In the genomic region with DNA sequence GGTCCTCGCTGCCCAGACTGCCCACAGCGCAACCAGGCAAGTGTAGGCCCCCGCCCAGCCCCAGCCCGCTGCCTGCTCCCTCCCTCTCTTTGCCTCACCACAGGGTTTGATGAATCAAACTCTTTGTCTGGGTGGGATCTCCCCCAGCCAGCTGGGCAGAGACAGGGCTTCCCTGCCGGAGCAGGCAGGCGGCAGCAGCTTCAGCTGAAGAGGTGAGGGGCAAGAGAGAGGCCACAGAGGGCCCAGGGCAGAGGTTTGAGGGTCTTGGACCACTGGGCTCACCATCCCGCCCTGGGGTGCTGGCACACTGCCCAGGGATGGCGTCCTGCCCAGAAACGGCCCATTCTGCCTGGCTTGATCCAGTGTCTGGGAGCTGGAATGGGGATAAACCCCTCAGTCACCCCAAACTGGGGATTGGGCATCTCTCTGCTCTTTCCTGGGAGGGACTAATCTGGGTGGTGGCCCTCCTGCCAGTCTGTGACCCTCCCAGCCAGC, we compare ENCODE assay signal across 9 mouse cellular contexts. TPM values are rescaled to one million over a fixed set of nuclear protein-coding genes. Genes with fewer than 3 reads are reported as not detected.
DNase-seq lines count a peak whose midpoint lies in the region; ATAC-seq and TF ChIP-seq lines count a peak whose summit lies in the region.
"Had no signal": no experiment of that assay in that cellular context is flagged by ENCODE, and none has a peak within 500 bp of the region (broad histone marks: within the 10 kb centered on the region; RNA-seq: fewer than 3 reads in every experiment).

No protein-coding gene starts in this region.

- H3K4me1 ChIP-seq in heart, embryonic 12.5 days (replicated peaks) = peaks cover 59% of the 10 kb centered on the region
- peaks cover 87% of the 10 kb centered on the region for H3K4me1 ChIP-seq in kidney, embryonic 15.5 days
- peaks cover 67% of the 10 kb centered on the region for H3K4me1 ChIP-seq in limb, embryonic 10.5 days
- peaks cover 44% of the 10 kb centered on the region for H3K4me1 ChIP-seq in olfactory bulb, adult 2 months (ENCODE audit: control insufficient read depth, insufficient read depth, low read length)

- ATAC-seq in heart, embryonic 12.5 days (ENCODE audit: insufficient number of reproducible peaks, low FRiP score) = no peak
- ATAC-seq in kidney, embryonic 15.5 days (replicated peaks; ENCODE audit: low FRiP score) = no peak

- no peaks in the 10 kb centered on the region for H3K9me3 ChIP-seq in heart, embryonic 12.5 days (replicated peaks)
- H3K9me3 ChIP-seq in kidney, embryonic 15.5 days (replicated peaks) = no peaks in the 10 kb centered on the region
- no peaks in the 10 kb centered on the region for H3K9me3 ChIP-seq in limb, embryonic 10.5 days (replicated peaks)

- H3K27me3 ChIP-seq in heart, embryonic 12.5 days (replicated peaks) = peaks cover 96% of the 10 kb centered on the region
- H3K27me3 ChIP-seq in kidney, embryonic 15.5 days = peaks cover 97% of the 10 kb centered on the region
- H3K27me3 ChIP-seq in limb, embryonic 10.5 days (ENCODE audit: low read depth, poor library complexity, severe bottlenecking) = peaks cover 100% of the 10 kb centered on the region

- 0 out of 2 replicates have a peak overlapping the region, but pooled peaks have one; percentile 6 for H3K9ac ChIP-seq in heart, embryonic 12.5 days
- H3K9ac ChIP-seq in kidney, embryonic 15.5 days = 0 out of 2 replicates have a peak overlapping the region, but pooled peaks have one; percentile 37

- peak; percentile 69 for DNase-seq in gastrocnemius, postnatal 10 days
- no peak for DNase-seq in gastrocnemius, adult 8-10 months (ENCODE audit: low spot score in 2 of 2)
- DNase-seq in cerebellum, postnatal 10 days = peak; percentile 89 to 92
- no peak for DNase-seq in limb, embryonic 10.5 days (ENCODE audit: low spot score)
- no peak for DNase-seq in thymus, postnatal 36 days

- no peak overlapping the region for H3K4me3 ChIP-seq in heart, embryonic 12.5 days
- peak overlapping the region; percentile 18 for H3K4me3 ChIP-seq in kidney, embryonic 15.5 days (replicated peaks)
- H3K4me3 ChIP-seq in limb, embryonic 10.5 days = peak overlapping the region; percentile 11; the same call in 1 of the 2 replicates
- no peak overlapping the region for H3K4me3 ChIP-seq in olfactory bulb, adult 2 months (ENCODE audit: insufficient read depth, low read depth, low read length)
- H3K4me3 ChIP-seq: erythroblast, embryonic 14.5 days had no signal

- H3K27ac ChIP-seq in heart, embryonic 12.5 days (ENCODE audit: poor library complexity, severe bottlenecking) = peak overlapping the region; percentile 52
- peak overlapping the region; percentile 82 for H3K27ac ChIP-seq in kidney, embryonic 15.5 days
- peak overlapping the region; percentile 32; the same call in 1 of the 2 replicates for H3K27ac ChIP-seq in limb, embryonic 10.5 days
- 0 out of 2 replicates have a peak overlapping the region, but pooled peaks have one; percentile 38 for H3K27ac ChIP-seq in olfactory bulb, adult 2 months (ENCODE audit: insufficient read depth, low read depth, low read length)

- no peaks in the 10 kb centered on the region for H3K36me3 ChIP-seq in heart, embryonic 12.5 days
- H3K36me3 ChIP-seq in kidney, embryonic 15.5 days = no peaks in the 10 kb centered on the region
- no peaks in the 10 kb centered on the region for H3K36me3 ChIP-seq in limb, embryonic 10.5 days

- 17% methylated on average over 9 of the region's 9 CpGs for WGBS in heart, embryonic 12.5 days
- 26% methylated on average over 9 of the region's 9 CpGs for WGBS in kidney, embryonic 15.5 days
- 22% methylated on average over 9 of the region's 9 CpGs for WGBS in limb, embryonic 10.5 days
- WGBS in olfactory bulb, adult 2 months = 29% methylated on average over 9 of the region's 9 CpGs

- no peak overlapping the region for H3K4me2 ChIP-seq in heart, embryonic 12.5 days
- H3K4me2 ChIP-seq in kidney, embryonic 15.5 days = peak overlapping the region; percentile 47

- TF ChIP-seq CTCF in olfactory bulb, adult 2 months (IDR thresholded peaks at IDR 0.05; ENCODE audit: insufficient read depth, low read depth, low read length) = no peak

- TF ChIP-seq POLR2A in olfactory bulb, adult 2 months (IDR thresholded peaks at IDR 0.05; ENCODE audit: insufficient read depth, low read depth, low read length) = no peak

RNA-seq across cellular contexts. Expression of gene Arhgef19, which starts 5.7 kb away (rescaled TPM):
- total RNA-seq in gastrocnemius, postnatal 10 days (2021) = 1 to 10 TPM; 2.6 to 3.2 TPM
- total RNA-seq in gastrocnemius, adult 8-10 months (2022) = 1 to 10 TPM in 1 of 4 experiments, under 1 TPM in 3; 0.10 to 1.1 (median 0.22) TPM
- 2.6 and 3.1 TPM in 2 replicates for polyA plus RNA-seq in heart, embryonic 12.5 days (2016; fragmentation: Nextera tagmentation; extraction: Ambion mirVana)
- polyA plus RNA-seq in kidney, embryonic 15.5 days (2015; fragmentation: Nextera tagmentation; extraction: Ambion mirVana) = 7.4 and 9.6 TPM in 2 replicates
- polyA plus RNA-seq in limb, embryonic 10.5 days (2016; fragmentation: Nextera tagmentation; extraction: Ambion mirVana) = 3.7 and 4.7 TPM in 2 replicates
- polyA plus RNA-seq in olfactory bulb, adult 2 months (2012; ENCODE audit: insufficient read depth, insufficient read length, low replicate concordance, missing spikeins) = not detected in 2 replicates

RNA-seq across cellular contexts. Expression of gene Rsg1, which starts 31.2 kb away (rescaled TPM):
- under 1 TPM; 0.70 to 0.89 TPM for total RNA-seq in gastrocnemius, postnatal 10 days (2021)
- 1 to 10 TPM in 1 of 4 experiments, not detected in 3; 1.4 TPM for total RNA-seq in gastrocnemius, adult 8-10 months (2022)
- 2.0 and 2.3 TPM in 2 replicates for polyA plus RNA-seq in heart, embryonic 12.5 days (2016; fragmentation: Nextera tagmentation; extraction: Ambion mirVana)
- polyA plus RNA-seq in kidney, embryonic 15.5 days (2015; fragmentation: Nextera tagmentation; extraction: Ambion mirVana) = 5.9 and 6.8 TPM in 2 replicates
- 5.8 and 8.4 TPM in 2 replicates for polyA plus RNA-seq in limb, embryonic 10.5 days (2016; fragmentation: Nextera tagmentation; extraction: Ambion mirVana)
- not detected in 2 replicates for polyA plus RNA-seq in olfactory bulb, adult 2 months (2012; ENCODE audit: insufficient read depth, insufficient read length, low replicate concordance, missing spikeins)
- polyA plus RNA-seq: erythroblast, embryonic 14.5 days had no signal

RNA-seq across cellular contexts. Expression of gene Epha2, which starts 56.1 kb away (rescaled TPM):
- total RNA-seq in gastrocnemius, postnatal 10 days (2021) = 1 to 10 TPM; 3.9 to 5.9 TPM
- 1 to 10 TPM in 3 of 4 experiments, under 1 TPM in 1; 0.85 to 2.0 (median 1.8) TPM for total RNA-seq in gastrocnemius, adult 8-10 months (2022)
- polyA plus RNA-seq in heart, embryonic 12.5 days (2016; fragmentation: Nextera tagmentation; extraction: Ambion mirVana) = 5.3 and 6.1 TPM in 2 replicates
- polyA plus RNA-seq in kidney, embryonic 15.5 days (2015; fragmentation: Nextera tagmentation; extraction: Ambion mirVana) = 6.8 and 7.1 TPM in 2 replicates
- polyA plus RNA-seq in limb, embryonic 10.5 days (2016; fragmentation: Nextera tagmentation; extraction: Ambion mirVana) = 4.6 and 5.6 TPM in 2 replicates
- polyA plus RNA-seq in olfactory bulb, adult 2 months (2012; ENCODE audit: insufficient read depth, insufficient read length, low replicate concordance, missing spikeins) = not detected in 2 replicates
- polyA plus RNA-seq: erythroblast, embryonic 14.5 days had no signal

Comparison
In these comparisons a context has a peak if more than half of its experiments do, and no peak if none do; other contexts are left out.
1. DNase-seq: peak in gastrocnemius, postnatal 10 days (single experiment) and cerebellum, postnatal 10 days (2 of 2); none in gastrocnemius, adult 8-10 months (0 of 2), limb, embryonic 10.5 days (single experiment) and thymus, postnatal 36 days (0 of 2).
2. H3K27ac ChIP-seq: peak in every context shown above with its lines; median percentile 82 in kidney, embryonic 15.5 days; 52 in heart, embryonic 12.5 days; 38 in olfactory bulb, adult 2 months; 32 in limb, embryonic 10.5 days.
3. H3K4me3 ChIP-seq: peak in kidney, embryonic 15.5 days (single experiment) and limb, embryonic 10.5 days (single experiment); none in heart, embryonic 12.5 days (single experiment) and olfactory bulb, adult 2 months (single experiment).